Comparison of ENCODE assay signal across 20 mouse cellular contexts in genomic region chr2:5929793-5930192, GRCm38 (mm10). TPM values are rescaled to one million over a fixed set of nuclear protein-coding genes. Genes with fewer than 3 reads are reported as not detected.
DNase-seq lines count a peak whose midpoint lies in the region; ATAC-seq and TF ChIP-seq lines count a peak whose summit lies in the region.
"Had no signal": no experiment of that assay in that cellular context is flagged by ENCODE, and none has a peak within 500 bp of the region (broad histone marks: within the 10 kb centered on the region; RNA-seq: fewer than 3 reads in every experiment).

No protein-coding gene starts in this region.

- 54% methylated on average over 5 of the region's 5 CpGs for WGBS in kidney, postnatal 0 days
- 84% methylated on average over 5 of the region's 5 CpGs for WGBS in kidney, adult 2 months
- 76% methylated on average over 5 of the region's 5 CpGs for WGBS in intestine, embryonic 14.5 days

- no peak overlapping the region for H3K4me2 ChIP-seq in kidney, postnatal 0 days (ENCODE audit: low read length)
- H3K4me2 ChIP-seq in intestine, embryonic 14.5 days (ENCODE audit: low read length), result no peak overlapping the region
- H3K4me2 ChIP-seq: forebrain, embryonic 13.5 days; heart, embryonic 13.5 days; hindbrain, embryonic 12.5 days had no signal

- no peak for TF ChIP-seq CTCF in kidney, postnatal 0 days (IDR thresholded peaks at IDR 0.05; ENCODE audit: low read depth)
- TF ChIP-seq CTCF in kidney, adult 2 months (conservative IDR thresholded peaks at IDR 0.05; ENCODE audit: insufficient read depth, insufficient read length, low read depth, low read length), result no peak

- no peak overlapping the region for H3K27ac ChIP-seq in kidney, postnatal 0 days
- no peak overlapping the region for H3K27ac ChIP-seq in kidney, adult 2 months (ENCODE audit: insufficient read depth, low read depth, low read length)
- 0 out of 2 replicates have a peak overlapping the region, but pooled peaks have one; percentile 19 for H3K27ac ChIP-seq in intestine, embryonic 14.5 days (ENCODE audit: low read depth)
- H3K27ac ChIP-seq: embryonic facial prominence, embryonic 10.5 days; forebrain, embryonic 13.5 days; heart, embryonic 13.5 days; hindbrain, embryonic 12.5 days had no signal

- no peaks in the 10 kb centered on the region for H3K4me1 ChIP-seq in kidney, postnatal 0 days (replicated peaks; ENCODE audit: insufficient read depth, low read length)
- H3K4me1 ChIP-seq in kidney, adult 2 months (ENCODE audit: control insufficient read depth, insufficient read depth, low read length), result no peaks in the 10 kb centered on the region
- H3K4me1 ChIP-seq in intestine, embryonic 14.5 days (replicated peaks; ENCODE audit: control insufficient read depth, insufficient read depth, low read length), result no peaks in the 10 kb centered on the region
- H3K4me1 ChIP-seq: embryonic facial prominence, embryonic 10.5 days; forebrain, embryonic 13.5 days; heart, embryonic 13.5 days; hindbrain, embryonic 12.5 days had no signal

- H3K9me3 ChIP-seq in kidney, postnatal 0 days (replicated peaks; ENCODE audit: low read length), result no peaks in the 10 kb centered on the region
- H3K9me3 ChIP-seq in intestine, embryonic 14.5 days (ENCODE audit: control insufficient read depth, low read length), result no peaks in the 10 kb centered on the region
- H3K9me3 ChIP-seq: embryonic facial prominence, embryonic 10.5 days; forebrain, embryonic 13.5 days; heart, embryonic 13.5 days; hindbrain, embryonic 12.5 days had no signal

- intact Hi-C loops in heart, postnatal 36 days (cut with DNase I), result no loop called here

- no peaks in the 10 kb centered on the region for H3K36me3 ChIP-seq in kidney, postnatal 0 days (ENCODE audit: insufficient read depth, low read length)
- no peaks in the 10 kb centered on the region for H3K36me3 ChIP-seq in kidney, adult 2 months (ENCODE audit: control insufficient read depth, insufficient read depth, low read length)
- 0 out of 2 replicates have a peak, but pooled peaks cover 11% of the 10 kb centered on the region for H3K36me3 ChIP-seq in intestine, embryonic 14.5 days (ENCODE audit: control insufficient read depth, insufficient read depth, low read length)

- H3K27me3 ChIP-seq in kidney, postnatal 0 days (ENCODE audit: insufficient read depth, low read length), result no peaks in the 10 kb centered on the region
- no peaks in the 10 kb centered on the region for H3K27me3 ChIP-seq in kidney, adult 2 months (replicated peaks; ENCODE audit: control insufficient read depth, insufficient read depth, low read length)
- no peaks in the 10 kb centered on the region for H3K27me3 ChIP-seq in intestine, embryonic 14.5 days (replicated peaks; ENCODE audit: control insufficient read depth, insufficient read depth, low read length)
- H3K27me3 ChIP-seq: forebrain, embryonic 13.5 days; heart, embryonic 13.5 days; hindbrain, embryonic 12.5 days; Patski had no signal

- no peak overlapping the region for H3K4me3 ChIP-seq in kidney, postnatal 0 days (replicated peaks; ENCODE audit: low read depth, low read length)
- no peak overlapping the region for H3K4me3 ChIP-seq in kidney, adult 2 months (ENCODE audit: insufficient read depth, low read depth, low read length)
- no peak overlapping the region for H3K4me3 ChIP-seq in intestine, embryonic 14.5 days (ENCODE audit: low read depth, low read length)
- H3K4me3 ChIP-seq: embryonic facial prominence, embryonic 10.5 days; forebrain, embryonic 13.5 days; heart, embryonic 13.5 days; hindbrain, embryonic 12.5 days had no signal

- ATAC-seq in kidney, postnatal 0 days (replicated peaks; ENCODE audit: low FRiP score, low read depth), result no peak; the same call in 1 of the 2 replicates
- peak; percentile 55 for ATAC-seq in intestine, embryonic 14.5 days (replicated peaks; ENCODE audit: low FRiP score, low TSS enrichment, low read depth)
- ATAC-seq: activated CD4-positive, CD25-positive, alpha-beta regulatory T cell, adult 4 months; CD4-positive, CD25-positive, alpha-beta regulatory T cell, adult 4 months; forebrain, embryonic 13.5 days; forebrain, postnatal 0 days; Patski had no signal

- no peak overlapping the region for H3K9ac ChIP-seq in kidney, postnatal 0 days (ENCODE audit: low read depth, low read length)
- no peak overlapping the region for H3K9ac ChIP-seq in intestine, embryonic 14.5 days (ENCODE audit: low read length)
- H3K9ac ChIP-seq: forebrain, embryonic 13.5 days; forebrain, postnatal 0 days; heart, embryonic 13.5 days; hindbrain, embryonic 12.5 days had no signal

- no peak for TF ChIP-seq POLR2A in kidney, adult 2 months (IDR thresholded peaks at IDR 0.05; ENCODE audit: low read depth, low read length)

- DNase-seq in heart, adult 11 months, result peak; percentile 37
- DNase-seq in heart, postnatal 36 days, result no peak
- peak; percentile 40 for DNase-seq in kidney, postnatal 0 days (ENCODE audit: low spot score)
- DNase-seq in kidney, adult 2 months, result no peak
- no peak for DNase-seq in intestine, embryonic 14.5 days (ENCODE audit: low spot score)
- DNase-seq in yolk sac, embryonic 10.5 days (ENCODE audit: low spot score), result peak; percentile 64
- DNase-seq in urinary bladder, postnatal 10 days (ENCODE audit: low spot score), result no peak
- DNase-seq: adrenal gland, postnatal 14 days; cerebellum, adult 2 months; cerebellum, postnatal 10 days; forebrain, postnatal 0 days; gastrocnemius, postnatal 14 days; heart, postnatal 4 days had no signal

RNA-seq across cellular contexts. Expression of gene Dhtkd1, which starts 12.8 kb away (rescaled TPM):
- 1 to 10 TPM; 2.8 to 6.7 TPM for total RNA-seq in heart, postnatal 36 days (2021)
- 1.8 and 2.2 TPM in 2 replicates for polyA plus RNA-seq in kidney, postnatal 0 days (2015; fragmentation: Nextera tagmentation; extraction: Ambion mirVana)
- 25.2 and 27.0 TPM in 2 replicates for polyA plus RNA-seq in kidney, adult 2 months (2012; rRNA removed)
- polyA plus RNA-seq in intestine, embryonic 14.5 days (2014; fragmentation: Nextera tagmentation; extraction: Ambion mirVana), result 3.6 and 4.7 TPM in 2 replicates

RNA-seq across cellular contexts. Expression of gene Upf2, which starts 21.5 kb away (rescaled TPM):
- 10 to 100 TPM; 14.7 to 15.6 TPM for total RNA-seq in heart, postnatal 36 days (2021)
- 7.3 and 8.0 TPM in 2 replicates for polyA plus RNA-seq in kidney, postnatal 0 days (2015; fragmentation: Nextera tagmentation; extraction: Ambion mirVana)
- 2.8 and 4.3 TPM in 2 replicates for polyA plus RNA-seq in kidney, adult 2 months (2012; rRNA removed)
- 11.5 and 13.1 TPM in 2 replicates for polyA plus RNA-seq in intestine, embryonic 14.5 days (2014; fragmentation: Nextera tagmentation; extraction: Ambion mirVana)

RNA-seq across cellular contexts. Expression of gene Sec61a2, which starts 34.6 kb away (rescaled TPM):
- total RNA-seq in heart, postnatal 36 days (2021), result 10 to 100 TPM; 12.3 to 12.5 TPM
- polyA plus RNA-seq in kidney, postnatal 0 days (2015; fragmentation: Nextera tagmentation; extraction: Ambion mirVana), result 36.6 and 43.2 TPM in 2 replicates
- polyA plus RNA-seq in kidney, adult 2 months (2012; rRNA removed), result 23.3 and 26.7 TPM in 2 replicates
- 77.9 and 87.3 TPM in 2 replicates for polyA plus RNA-seq in intestine, embryonic 14.5 days (2014; fragmentation: Nextera tagmentation; extraction: Ambion mirVana)

Comparison
In these comparisons a context has a peak if more than half of its experiments do, and no peak if none do; other contexts are left out.
1. DNase-seq: peak in heart, adult 11 months (single experiment), kidney, postnatal 0 days (single experiment) and yolk sac, embryonic 10.5 days (single experiment); none in heart, postnatal 36 days (0 of 2), kidney, adult 2 months (single experiment), intestine, embryonic 14.5 days (single experiment) and urinary bladder, postnatal 10 days (single experiment).